Mouse (Mus musculus): ENCODE data around the gene Marc1. TPM values are rescaled to one million over a fixed set of nuclear protein-coding genes. Genes with fewer than 3 reads are reported as not detected.

Marc1 gene
- polyA plus RNA-seq, 1 experiment, result 0.01 TPM

GRCm38 (mm10) chr1:184845111-184846071 lies 34.3 kb upstream of the Marc1 start:
- peaks cover 5% of the 10 kb centered on the region for H3K79me2 ChIP-seq (ENCODE audit: control insufficient read depth, insufficient read depth)
- H3K27me3 ChIP-seq (ENCODE audit: control insufficient read depth, insufficient read depth, insufficient read length), result no peaks in the 10 kb centered on the region
- H3K4me3 ChIP-seq (ENCODE audit: insufficient read depth, poor library complexity, severe bottlenecking), result peak overlapping the region; percentile 75
- H3ac ChIP-seq (ENCODE audit: control insufficient read depth, insufficient read length, low read depth), result peak overlapping the region; percentile 78
- no peaks in the 10 kb centered on the region for H3K36me3 ChIP-seq (ENCODE audit: control insufficient read depth, insufficient read depth)
- no peaks in the 10 kb centered on the region for H3K79me3 ChIP-seq (ENCODE audit: low read depth)
- TF ChIP-seq CTCF (IDR thresholded peaks at IDR 0.05; ENCODE audit: control insufficient read depth, insufficient read depth, insufficient read length) (no peak), FOSL1 (IDR thresholded peaks at IDR 0.05; ENCODE audit: insufficient read depth, low read length, poor library complexity, severe bottlenecking) (no peak), MYOG (IDR thresholded peaks at IDR 0.05; ENCODE audit: control insufficient read depth, extremely low read depth, insufficient read length) (no peak), USF1 (IDR thresholded peaks at IDR 0.05; ENCODE audit: low read depth) (no peak), CEBPB (IDR thresholded peaks at IDR 0.05; ENCODE audit: low read depth) (no peak), MYOD1 (IDR thresholded peaks at IDR 0.05; ENCODE audit: control insufficient read depth, insufficient read length, low read depth) (no peak), MAX (IDR thresholded peaks at IDR 0.05) (no peak)

DNA sequence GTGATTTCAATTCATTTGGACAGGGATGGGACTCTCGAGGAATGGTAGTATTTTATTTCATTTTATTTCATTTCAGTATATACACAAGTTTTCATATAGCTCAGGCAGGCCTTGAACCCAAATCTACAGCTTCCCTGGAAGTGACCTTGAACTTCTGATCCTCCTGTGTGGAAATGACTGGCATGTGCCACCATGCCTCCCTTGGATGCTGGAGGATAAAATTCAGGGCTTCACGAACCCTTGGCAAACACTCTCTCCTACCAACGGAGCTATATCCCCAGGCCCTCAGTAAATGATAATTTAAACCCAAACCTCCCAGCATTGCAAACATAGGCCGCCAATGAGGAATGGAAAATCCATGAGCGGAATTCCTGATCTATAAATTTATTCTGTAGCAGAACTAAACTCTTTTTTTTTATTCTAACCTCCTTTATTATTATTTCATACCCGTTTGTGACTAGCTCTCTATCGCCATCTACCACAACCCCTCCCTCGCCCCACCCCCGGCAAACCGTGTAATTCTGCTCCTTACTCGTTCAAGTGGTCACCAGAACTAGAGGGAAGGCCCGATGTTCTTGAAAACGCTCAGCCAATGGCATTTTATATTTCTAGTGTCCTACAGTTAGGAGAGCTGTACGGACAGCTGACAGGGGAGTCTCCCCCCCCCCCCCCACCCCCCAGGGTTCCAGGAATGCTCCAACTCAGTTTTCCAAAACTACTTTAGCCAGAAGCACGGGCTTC lies 33.4 kb upstream of the Marc1 start:
- no peaks in the 10 kb centered on the region for H3K36me3 ChIP-seq (ENCODE audit: control insufficient read depth, insufficient read depth)
- H3ac ChIP-seq (ENCODE audit: control insufficient read depth, insufficient read length, low read depth), result peak overlapping the region; percentile 78
- no peaks in the 10 kb centered on the region for H3K27me3 ChIP-seq (ENCODE audit: control insufficient read depth, insufficient read depth, insufficient read length)
- peak overlapping the region; percentile 75 for H3K4me3 ChIP-seq (ENCODE audit: insufficient read depth, poor library complexity, severe bottlenecking)
- no peaks in the 10 kb centered on the region for H3K79me3 ChIP-seq (ENCODE audit: low read depth)
- peaks cover 5% of the 10 kb centered on the region for H3K79me2 ChIP-seq (ENCODE audit: control insufficient read depth, insufficient read depth)
- no peak for TF ChIP-seq MYOD1 (IDR thresholded peaks at IDR 0.05; ENCODE audit: control insufficient read depth, insufficient read length, low read depth)
- TF ChIP-seq MYOG (IDR thresholded peaks at IDR 0.05; ENCODE audit: control insufficient read depth, extremely low read depth, insufficient read length), result no peak
- no peak for TF ChIP-seq CTCF (IDR thresholded peaks at IDR 0.05; ENCODE audit: control insufficient read depth, insufficient read depth, insufficient read length)
- TF ChIP-seq FOSL1 (IDR thresholded peaks at IDR 0.05; ENCODE audit: insufficient read depth, low read length, poor library complexity, severe bottlenecking), result no peak
- no peak for TF ChIP-seq USF1 (IDR thresholded peaks at IDR 0.05; ENCODE audit: low read depth)
- no peak for TF ChIP-seq CEBPB (IDR thresholded peaks at IDR 0.05; ENCODE audit: low read depth)
- TF ChIP-seq MAX (IDR thresholded peaks at IDR 0.05), result no peak

DNA sequence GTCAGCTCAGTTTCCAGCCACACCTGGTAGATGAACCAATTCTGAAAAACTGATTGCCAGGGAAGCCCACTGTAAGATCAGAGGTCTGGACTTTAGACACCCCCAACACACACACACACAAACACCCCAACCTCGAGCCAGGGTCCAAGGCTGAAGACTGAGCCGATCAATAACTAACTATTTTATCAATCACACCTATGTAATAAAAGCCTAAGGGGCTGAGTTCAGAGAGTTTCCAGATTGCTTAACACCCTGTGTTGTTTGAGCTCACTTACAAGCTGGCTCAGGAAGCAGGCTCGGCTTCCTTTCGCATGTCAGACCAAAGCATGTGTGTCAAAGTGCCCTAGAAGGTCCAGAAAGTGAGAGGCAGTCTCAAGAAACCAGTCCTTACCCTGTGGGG lies 26.5 kb upstream of the Marc1 start:
- H3K79me2 ChIP-seq (ENCODE audit: control insufficient read depth, insufficient read depth), result no peaks in the 10 kb centered on the region
- H3ac ChIP-seq (ENCODE audit: control insufficient read depth, insufficient read length, low read depth), result no peak overlapping the region
- no peaks in the 10 kb centered on the region for H3K79me3 ChIP-seq (ENCODE audit: low read depth)
- no peaks in the 10 kb centered on the region for H3K27me3 ChIP-seq (ENCODE audit: control insufficient read depth, insufficient read depth, insufficient read length)
- no peak overlapping the region for H3K4me3 ChIP-seq (ENCODE audit: insufficient read depth, poor library complexity, severe bottlenecking)
- H3K36me3 ChIP-seq (ENCODE audit: control insufficient read depth, insufficient read depth), result peaks cover 10% of the 10 kb centered on the region
- TF ChIP-seq MAX (IDR thresholded peaks at IDR 0.05) (no peak), CEBPB (IDR thresholded peaks at IDR 0.05; ENCODE audit: low read depth) (no peak), MYOD1 (IDR thresholded peaks at IDR 0.05; ENCODE audit: control insufficient read depth, insufficient read length, low read depth) (no peak), MYOG (IDR thresholded peaks at IDR 0.05; ENCODE audit: control insufficient read depth, extremely low read depth, insufficient read length) (no peak), CTCF (IDR thresholded peaks at IDR 0.05; ENCODE audit: control insufficient read depth, insufficient read depth, insufficient read length) (no peak), FOSL1 (IDR thresholded peaks at IDR 0.05; ENCODE audit: insufficient read depth, low read length, poor library complexity, severe bottlenecking) (no peak), USF1 (IDR thresholded peaks at IDR 0.05; ENCODE audit: low read depth) (no peak)

GRCm38 (mm10) chr1:184836350-184836749 lies 25.2 kb upstream of the Marc1 start:
- TF ChIP-seq CEBPB (IDR thresholded peaks at IDR 0.05; ENCODE audit: low read depth) (no peak), CTCF (IDR thresholded peaks at IDR 0.05; ENCODE audit: control insufficient read depth, insufficient read depth, insufficient read length) (no peak), USF1 (IDR thresholded peaks at IDR 0.05; ENCODE audit: low read depth) (no peak), MAX (IDR thresholded peaks at IDR 0.05) (no peak), FOSL1 (IDR thresholded peaks at IDR 0.05; ENCODE audit: insufficient read depth, low read length, poor library complexity, severe bottlenecking) (no peak), MYOG (IDR thresholded peaks at IDR 0.05; ENCODE audit: control insufficient read depth, extremely low read depth, insufficient read length) (no peak), MYOD1 (IDR thresholded peaks at IDR 0.05; ENCODE audit: control insufficient read depth, insufficient read length, low read depth) (no peak)
- H3K4me3 ChIP-seq (ENCODE audit: insufficient read depth, poor library complexity, severe bottlenecking), result no peak overlapping the region
- no peaks in the 10 kb centered on the region for H3K27me3 ChIP-seq (ENCODE audit: control insufficient read depth, insufficient read depth, insufficient read length)
- H3K36me3 ChIP-seq (ENCODE audit: control insufficient read depth, insufficient read depth), result peaks cover 17% of the 10 kb centered on the region
- no peaks in the 10 kb centered on the region for H3K79me3 ChIP-seq (ENCODE audit: low read depth)
- no peak overlapping the region for H3ac ChIP-seq (ENCODE audit: control insufficient read depth, insufficient read length, low read depth)
- H3K79me2 ChIP-seq (ENCODE audit: control insufficient read depth, insufficient read depth), result no peaks in the 10 kb centered on the region

DNA sequence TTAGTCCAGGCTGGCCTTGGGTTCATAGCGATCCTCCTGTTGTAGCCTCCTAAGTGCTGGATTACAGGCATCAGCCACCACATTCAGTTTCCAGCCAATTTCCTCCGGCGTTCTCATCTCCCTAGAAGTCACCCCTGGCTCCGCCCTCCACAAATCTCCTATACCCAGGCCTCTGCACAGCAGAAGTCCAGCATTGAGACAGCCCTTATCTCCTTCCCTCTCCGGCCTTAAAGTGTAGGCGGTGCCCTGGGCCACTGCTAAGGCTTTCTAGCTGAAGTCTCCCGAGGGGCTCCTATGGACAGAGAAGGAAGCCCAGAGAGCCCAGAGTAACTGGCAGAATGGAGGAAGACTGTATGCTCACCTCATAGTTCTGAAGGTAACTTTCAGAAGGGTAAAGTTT lies 22.4 kb upstream of the Marc1 start:
- Histone ChIP-seq H3K4me3 (ENCODE audit: insufficient read depth, poor library complexity, severe bottlenecking) (no peak overlapping the region), H3K79me2 (ENCODE audit: control insufficient read depth, insufficient read depth) (no peaks in the 10 kb centered on the region), H3K79me3 (ENCODE audit: low read depth) (no peaks in the 10 kb centered on the region), H3K27me3 (ENCODE audit: control insufficient read depth, insufficient read depth, insufficient read length) (no peaks in the 10 kb centered on the region), H3ac (ENCODE audit: control insufficient read depth, insufficient read length, low read depth) (no peak overlapping the region), H3K36me3 (ENCODE audit: control insufficient read depth, insufficient read depth) (peaks cover 17% of the 10 kb centered on the region)
- TF ChIP-seq MYOG (IDR thresholded peaks at IDR 0.05; ENCODE audit: control insufficient read depth, extremely low read depth, insufficient read length) (no peak), CTCF (IDR thresholded peaks at IDR 0.05; ENCODE audit: control insufficient read depth, insufficient read depth, insufficient read length) (no peak), MYOD1 (IDR thresholded peaks at IDR 0.05; ENCODE audit: control insufficient read depth, insufficient read length, low read depth) (no peak), CEBPB (IDR thresholded peaks at IDR 0.05; ENCODE audit: low read depth) (no peak), USF1 (IDR thresholded peaks at IDR 0.05; ENCODE audit: low read depth) (no peak), MAX (IDR thresholded peaks at IDR 0.05) (no peak), FOSL1 (IDR thresholded peaks at IDR 0.05; ENCODE audit: insufficient read depth, low read length, poor library complexity, severe bottlenecking) (no peak)

All from C2C12 (cell line).